Mouse (Mus musculus): ENCODE measurements around the gene Phyhd1. TPM values are rescaled to one million over a fixed set of nuclear protein-coding genes. Genes with fewer than 3 reads are reported as not detected.

Phyhd1 gene
- total and polyA plus RNA-seq, 2 experiments = 97.7 to 154 TPM

DNA sequence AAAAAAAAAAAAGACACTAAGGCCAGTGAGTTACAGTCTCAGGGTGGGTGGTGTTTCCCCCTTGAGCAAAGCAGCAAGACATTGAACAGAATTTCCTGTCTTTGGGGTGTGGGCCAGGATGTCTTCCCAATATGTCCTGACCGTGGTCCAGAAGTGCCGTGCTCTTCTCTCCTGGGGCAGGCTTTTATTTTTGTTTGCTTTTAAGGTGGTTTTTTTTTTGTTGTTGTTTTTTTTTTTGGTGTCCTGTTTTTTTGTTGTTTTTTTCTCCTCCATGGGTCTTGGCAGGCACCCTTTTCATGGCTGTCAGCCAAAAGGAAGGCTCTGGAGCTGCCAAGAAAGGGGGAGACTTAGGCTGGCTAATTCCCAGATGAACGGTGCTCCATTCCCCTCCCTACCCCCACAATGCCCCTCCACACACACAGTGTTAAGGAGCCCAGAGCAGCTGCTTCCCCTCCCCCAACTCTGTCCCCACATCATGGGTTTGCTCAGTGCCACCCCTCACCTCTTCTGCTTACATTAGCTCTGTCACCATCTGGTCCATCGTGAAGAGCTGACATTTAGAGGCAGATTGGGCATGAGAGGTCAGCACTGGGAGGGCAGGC lies 3.1 kb upstream of the Phyhd1 start:
- Histone ChIP-seq H3K4me1 (ENCODE audit: control insufficient read depth, insufficient read depth, low read length) (peaks cover 38% of the 10 kb centered on the region), H3K79me2 (ENCODE audit: control insufficient read depth, insufficient read depth, low read length) (peaks cover 23% of the 10 kb centered on the region), H3K4me3 (ENCODE audit: insufficient read depth, low read depth, low read length) (no peak overlapping the region), H3K36me3 (ENCODE audit: control insufficient read depth, insufficient read depth, low read length) (peaks cover 16% of the 10 kb centered on the region), H3K27me3 (ENCODE audit: control insufficient read depth, insufficient read depth, low read length) (no peaks in the 10 kb centered on the region), H3K27ac (replicated peaks; ENCODE audit: insufficient read depth, low read depth, low read length) (peak overlapping the region; percentile 52), H3K9ac (ENCODE audit: low read depth, low read length) (no peak overlapping the region)
- TF ChIP-seq CTCF (IDR thresholded peaks at IDR 0.05; ENCODE audit: low read depth, low read length) = no peak
- no peak for TF ChIP-seq POLR2A (IDR thresholded peaks at IDR 0.05; ENCODE audit: extremely low read depth, insufficient read depth, low read length)
- 9% methylated on average over 4 of the region's 4 CpGs for WGBS
- peak; percentile 60 for DNase-seq (ENCODE audit: extremely low read depth, low read depth, low spot score)

DNA sequence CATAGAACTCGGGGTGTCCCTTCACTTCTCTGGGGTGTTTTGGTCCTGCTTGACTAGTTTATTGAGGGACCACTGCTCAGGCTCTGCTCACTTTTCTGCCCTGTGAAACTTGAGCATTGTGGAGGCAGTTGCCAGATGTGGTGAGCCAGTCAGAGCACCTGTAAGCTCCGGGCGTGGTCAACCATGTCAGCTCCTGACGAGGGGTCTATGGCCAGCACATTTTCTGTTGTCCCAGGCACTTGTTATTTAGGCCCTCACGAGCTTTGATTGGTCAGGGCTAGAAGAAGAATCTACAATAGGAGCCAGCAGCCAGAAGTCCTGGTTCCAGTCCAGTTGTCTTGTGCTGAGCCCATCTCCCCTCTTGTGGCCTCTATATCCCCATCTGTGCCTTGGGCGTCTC lies 2.2 kb upstream of the Phyhd1 start:
- DNase-seq (ENCODE audit: extremely low read depth, low read depth, low spot score) = no peak
- Histone ChIP-seq H3K4me3 (ENCODE audit: insufficient read depth, low read depth, low read length) (no peak overlapping the region), H3K9ac (ENCODE audit: low read depth, low read length) (no peak overlapping the region), H3K79me2 (ENCODE audit: control insufficient read depth, insufficient read depth, low read length) (peaks cover 23% of the 10 kb centered on the region), H3K27ac (replicated peaks; ENCODE audit: insufficient read depth, low read depth, low read length) (peak overlapping the region; percentile 52; the same call in 1 of the 2 replicates), H3K36me3 (ENCODE audit: control insufficient read depth, insufficient read depth, low read length) (peaks cover 16% of the 10 kb centered on the region), H3K27me3 (ENCODE audit: control insufficient read depth, insufficient read depth, low read length) (no peaks in the 10 kb centered on the region), H3K4me1 (ENCODE audit: control insufficient read depth, insufficient read depth, low read length) (peaks cover 46% of the 10 kb centered on the region)
- TF ChIP-seq POLR2A (IDR thresholded peaks at IDR 0.05; ENCODE audit: extremely low read depth, insufficient read depth, low read length) (no peak), CTCF (IDR thresholded peaks at IDR 0.05; ENCODE audit: low read depth, low read length) (no peak)
- WGBS = 86% methylated on average over 6 of the region's 6 CpGs

DNA sequence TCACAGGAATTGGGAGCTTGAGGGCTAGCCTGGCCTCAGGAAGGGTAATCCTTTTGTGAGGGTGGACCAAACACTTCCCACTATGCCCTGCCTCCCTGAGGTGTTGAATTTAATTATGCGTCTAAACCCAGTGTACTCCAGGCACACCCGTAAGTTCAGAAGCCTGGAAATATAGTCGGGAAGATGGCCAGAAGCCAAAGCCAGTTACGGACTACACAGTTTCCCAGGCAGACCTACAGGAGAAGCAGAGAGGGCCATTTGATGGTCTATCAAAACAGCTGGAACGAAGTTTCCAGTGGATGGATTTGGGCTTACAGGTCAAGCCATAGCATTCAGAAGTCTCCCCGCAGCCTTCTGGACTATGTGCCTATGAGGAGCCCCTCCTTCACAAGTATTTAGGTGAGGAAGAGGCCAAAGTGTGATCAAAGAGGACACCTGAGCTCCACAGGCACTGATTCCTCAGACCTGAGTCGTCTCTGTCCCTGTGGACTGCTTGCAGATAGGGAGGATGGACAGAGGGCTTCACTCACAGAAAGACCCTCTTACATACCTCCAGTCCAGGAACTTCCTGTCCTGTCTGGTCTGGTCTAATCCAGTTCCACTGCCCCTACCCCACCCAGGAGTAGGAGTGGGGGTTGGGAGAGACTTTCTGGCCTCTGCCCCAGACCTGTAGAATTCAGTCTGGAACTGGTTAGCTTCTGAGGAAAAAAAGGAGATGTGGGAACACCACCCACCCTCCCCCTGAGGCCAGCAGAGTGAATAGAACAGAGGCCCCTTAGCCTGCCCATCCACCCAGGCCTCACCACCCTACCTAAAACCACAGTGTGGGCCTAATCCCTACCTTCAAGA lies 1.1 kb upstream of the Phyhd1 start:
- DNase-seq (ENCODE audit: extremely low read depth, low read depth, low spot score) = no peak
- Histone ChIP-seq H3K4me1 (ENCODE audit: control insufficient read depth, insufficient read depth, low read length) (peaks cover 54% of the 10 kb centered on the region), H3K36me3 (ENCODE audit: control insufficient read depth, insufficient read depth, low read length) (peaks cover 13% of the 10 kb centered on the region), H3K27me3 (ENCODE audit: control insufficient read depth, insufficient read depth, low read length) (no peaks in the 10 kb centered on the region), H3K4me3 (ENCODE audit: insufficient read depth, low read depth, low read length) (no peak overlapping the region), H3K9ac (ENCODE audit: low read depth, low read length) (peak overlapping the region; percentile 50; the same call in 1 of the 2 replicates), H3K27ac (replicated peaks; ENCODE audit: insufficient read depth, low read depth, low read length) (peak overlapping the region; percentile 98), H3K79me2 (ENCODE audit: control insufficient read depth, insufficient read depth, low read length) (peaks cover 12% of the 10 kb centered on the region)
- TF ChIP-seq CTCF (IDR thresholded peaks at IDR 0.05; ENCODE audit: low read depth, low read length) (no peak), POLR2A (IDR thresholded peaks at IDR 0.05; ENCODE audit: extremely low read depth, insufficient read depth, low read length) (no peak)
- WGBS = 51% methylated on average over 7 of the region's 7 CpGs

DNA sequence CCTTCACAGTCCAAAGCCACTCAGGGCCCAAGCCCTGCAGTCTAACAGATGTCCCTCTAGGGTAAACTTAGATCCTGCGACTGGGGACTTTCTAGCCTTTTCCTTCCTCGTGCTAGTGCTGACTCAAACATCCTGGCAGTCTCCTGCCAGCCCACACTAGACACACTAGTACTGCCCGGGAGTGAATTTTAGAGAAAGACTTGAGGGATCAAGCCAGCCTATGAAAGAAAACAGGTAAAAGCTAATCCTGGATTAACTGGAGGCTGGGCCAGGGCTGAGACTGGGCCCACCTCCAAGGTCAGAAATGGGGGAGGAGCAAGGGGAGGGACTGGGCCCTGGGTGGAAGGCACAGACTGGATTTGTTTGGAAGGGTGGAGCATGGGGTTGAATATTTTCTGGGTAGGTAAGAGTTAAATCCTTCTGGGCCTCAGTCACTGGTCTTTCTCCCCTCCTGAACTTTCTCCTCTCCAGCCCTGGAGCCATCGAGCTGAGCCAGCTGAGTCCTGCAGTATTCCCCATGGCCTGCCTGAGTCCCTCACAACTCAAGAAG lies 464 bp downstream of the Phyhd1 start:
- 1% methylated on average over 4 of the region's 4 CpGs for WGBS
- H3K9ac ChIP-seq (ENCODE audit: low read depth, low read length) = peak overlapping the region; percentile 72

DNA sequence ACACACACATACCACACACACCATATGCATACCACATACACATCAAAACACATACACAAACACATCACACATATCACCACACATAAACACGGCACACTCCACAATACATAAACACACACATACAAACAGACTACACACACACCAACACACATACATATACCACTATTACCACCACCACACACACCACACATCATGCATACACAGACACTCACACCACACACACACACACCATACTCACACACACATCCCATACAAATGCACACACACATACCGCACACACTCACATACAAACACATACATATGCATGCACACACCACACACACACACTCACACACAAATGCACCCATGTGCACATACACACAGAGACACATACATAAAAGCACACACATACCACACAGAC lies 1.5 kb downstream of the Phyhd1 start:
- TF ChIP-seq POLR2A (IDR thresholded peaks at IDR 0.05; ENCODE audit: extremely low read depth, insufficient read depth, low read length) (no peak), CTCF (IDR thresholded peaks at IDR 0.05; ENCODE audit: low read depth, low read length) (no peak)
- DNase-seq (ENCODE audit: extremely low read depth, low read depth, low spot score) = no peak
- 73% methylated on average over 2 of the region's 2 CpGs for WGBS
- Histone ChIP-seq H3K79me2 (ENCODE audit: control insufficient read depth, insufficient read depth, low read length) (peaks cover 11% of the 10 kb centered on the region), H3K4me1 (ENCODE audit: control insufficient read depth, insufficient read depth, low read length) (peaks cover 52% of the 10 kb centered on the region), H3K9ac (ENCODE audit: low read depth, low read length) (peak overlapping the region; percentile 72), H3K27me3 (ENCODE audit: control insufficient read depth, insufficient read depth, low read length) (no peaks in the 10 kb centered on the region), H3K27ac (replicated peaks; ENCODE audit: insufficient read depth, low read depth, low read length) (peak overlapping the region; percentile 98), H3K4me3 (ENCODE audit: insufficient read depth, low read depth, low read length) (peak overlapping the region; percentile 48), H3K36me3 (ENCODE audit: control insufficient read depth, insufficient read depth, low read length) (peaks cover 16% of the 10 kb centered on the region)

More for the DNA sequence above, 464 bp downstream of the Phyhd1 start:
- Histone ChIP-seq H3K27me3 (ENCODE audit: control insufficient read depth, insufficient read depth, low read length) (no peaks in the 10 kb centered on the region), H3K79me2 (ENCODE audit: control insufficient read depth, insufficient read depth, low read length) (peaks cover 13% of the 10 kb centered on the region), H3K4me1 (ENCODE audit: control insufficient read depth, insufficient read depth, low read length) (peaks cover 54% of the 10 kb centered on the region), H3K36me3 (ENCODE audit: control insufficient read depth, insufficient read depth, low read length) (peaks cover 16% of the 10 kb centered on the region), H3K27ac (replicated peaks; ENCODE audit: insufficient read depth, low read depth, low read length) (peak overlapping the region; percentile 98), H3K4me3 (ENCODE audit: insufficient read depth, low read depth, low read length) (peak overlapping the region; percentile 48)
- peak; percentile 97 for DNase-seq (ENCODE audit: extremely low read depth, low read depth, low spot score)
- TF ChIP-seq CTCF (IDR thresholded peaks at IDR 0.05; ENCODE audit: low read depth, low read length) (no peak), POLR2A (IDR thresholded peaks at IDR 0.05; ENCODE audit: extremely low read depth, insufficient read depth, low read length) (peak; percentile 49; the same call in 1 of the 2 replicates)

All from liver, adult 2 months (tissue).